Mouse (Mus musculus) embryonic facial prominence, embryonic 12.5 days (tissue): Measurements from ENCODE around the gene Smpx. TPM values are rescaled to one million over a fixed set of nuclear protein-coding genes. Genes with fewer than 3 reads are reported as not detected.

ENCODE experiments used
- ATAC-seq: fragments of 200-750 bp; cut with Nextera tagmentation; 2 replicates; pipeline ENCODE4 v1.8.0; 2017; ENCODE audit not compliant: insufficient number of reproducible peaks, insufficient read depth, low FRiP score, low TSS enrichment
- H3K27ac ChIP-seq: fragments of 300-500 bp; sonication (generic); 2 replicates; pipeline ENCODE4 v1.5.1; 2016; ENCODE audit warnings: mild to moderate bottlenecking
- H3K27me3 ChIP-seq: fragments of 300-500 bp; sonication (generic); 2 replicates; pipeline ENCODE4 v1.6.1; 2016; ENCODE audit warnings: mild to moderate bottlenecking, moderate library complexity
- H3K36me3 ChIP-seq: fragments of 300-500 bp; sonication (generic); 2 replicates; pipeline ENCODE4 v1.6.1; 2016; ENCODE audit warnings: mild to moderate bottlenecking
- H3K4me1 ChIP-seq: fragments of 300-500 bp; sonication (generic); 2 replicates; pipeline ENCODE4 v1.6.1; 2016
- H3K4me2 ChIP-seq: fragments of 300-500 bp; sonication (generic); replicated peaks from 2 replicates; pipeline ENCODE4 v1.6.1; 2016; ENCODE audit warnings: mild to moderate bottlenecking, moderate library complexity
- H3K4me3 ChIP-seq: fragments of 300-500 bp; sonication (generic); 2 replicates; pipeline ENCODE4 v1.5.1; 2016; ENCODE audit warnings: mild to moderate bottlenecking
- H3K9ac ChIP-seq: fragments of 300-500 bp; sonication (generic); 2 replicates; pipeline ENCODE4 v1.6.1; 2016; ENCODE audit warnings: mild to moderate bottlenecking, moderate library complexity
- H3K9me3 ChIP-seq: fragments of 300-500 bp; sonication (generic); 2 replicates; pipeline ENCODE4 v1.6.1; 2016; ENCODE audit warnings: mild to moderate bottlenecking, moderate library complexity
- WGBS: fragments of 180-500 bp; shearing (Covaris S2); methylation state at CpG from one replicate; pipeline ENCODE4 v1.1.7; 2016; 5-methylcytosine and 5-hydroxymethylcytosine counted together
- polyA plus RNA-seq: library from polyadenylated mRNA; unstranded; fragments of >200 nt; fragmentation: Nextera tagmentation; extraction: Ambion mirVana; gene quantifications from 2 replicates; pipeline ENCODE4 v1.2.1, GENCODE M21; 2016

Smpx gene
- 3.5 and 3.7 TPM in 2 replicates for polyA plus RNA-seq

GRCm38 (mm10) chrX:157698862-157699261 lies at the start of gene Smpx:
Gene Smpx (plus strand): TSS chrX:157698910.
- Histone ChIP-seq H3K4me3 (no peak within 1 kb of the TSS), H3K4me2 (no peak within 1 kb of the TSS), H3K27me3 (no peaks in the 10 kb centered on the region), H3K9me3 (no peaks in the 10 kb centered on the region), H3K4me1 (no peaks in the 10 kb centered on the region), H3K36me3 (no peaks in the 10 kb centered on the region), H3K9ac (no peak within 1 kb of the TSS), H3K27ac (no peak within 1 kb of the TSS)
- ATAC-seq: no peak
- 66% methylated on average over 8 of the region's 8 CpGs for WGBS

- H3K36me3 ChIP-seq: no peaks in the 10 kb centered on the region
- no peak overlapping the region for H3K4me3 ChIP-seq
- H3K27ac ChIP-seq: no peak overlapping the region
- no peaks in the 10 kb centered on the region for H3K9me3 ChIP-seq
- no peak for ATAC-seq
- no peak overlapping the region for H3K9ac ChIP-seq
- H3K27me3 ChIP-seq: no peaks in the 10 kb centered on the region
- H3K4me1 ChIP-seq: no peaks in the 10 kb centered on the region
- H3K4me2 ChIP-seq: no peak overlapping the region
Measured at GRCm38 (mm10) chrX:157655047-157655446, 43.7 kb upstream of the Smpx start.

- Histone ChIP-seq H3K27ac (no peak overlapping the region), H3K36me3 (no peaks in the 10 kb centered on the region), H3K4me1 (no peaks in the 10 kb centered on the region), H3K9ac (no peak overlapping the region), H3K4me2 (no peak overlapping the region), H3K4me3 (no peak overlapping the region), H3K27me3 (no peaks in the 10 kb centered on the region), H3K9me3 (no peaks in the 10 kb centered on the region)
- ATAC-seq: no peak
Measured at GRCm38 (mm10) chrX:157657356-157657755, 41.4 kb upstream of the Smpx start.

GRCm38 (mm10) chrX:157671820-157672219 lies 26.9 kb upstream of the Smpx start:
- WGBS: 74% methylated on average over 2 of the region's 2 CpGs
- no peaks in the 10 kb centered on the region for H3K9me3 ChIP-seq
- H3K27me3 ChIP-seq: no peaks in the 10 kb centered on the region
- no peaks in the 10 kb centered on the region for H3K36me3 ChIP-seq
- no peaks in the 10 kb centered on the region for H3K4me1 ChIP-seq
- H3K27ac ChIP-seq: no peak overlapping the region
- H3K4me2 ChIP-seq: no peak overlapping the region
- H3K9ac ChIP-seq: no peak overlapping the region
- no peak for ATAC-seq
- no peak overlapping the region for H3K4me3 ChIP-seq

GRCm38 (mm10) chrX:157674667-157675350 lies 23.9 kb upstream of the Smpx start:
- Histone ChIP-seq H3K9me3 (no peaks in the 10 kb centered on the region), H3K4me1 (no peaks in the 10 kb centered on the region), H3K27me3 (no peaks in the 10 kb centered on the region), H3K36me3 (no peaks in the 10 kb centered on the region), H3K9ac (no peak overlapping the region), H3K27ac (no peak overlapping the region), H3K4me2 (no peak overlapping the region), H3K4me3 (no peak overlapping the region)
- WGBS: 75% methylated on average over 3 of the region's 3 CpGs
- no peak for ATAC-seq

- ATAC-seq: no peak
- no peaks in the 10 kb centered on the region for H3K27me3 ChIP-seq
- 76% methylated on average over 4 of the region's 4 CpGs for WGBS
- no peaks in the 10 kb centered on the region for H3K36me3 ChIP-seq
- H3K9me3 ChIP-seq: no peaks in the 10 kb centered on the region
- no peak overlapping the region for H3K4me3 ChIP-seq
- no peak overlapping the region for H3K27ac ChIP-seq
- no peak overlapping the region for H3K9ac ChIP-seq
- no peak overlapping the region for H3K4me2 ChIP-seq
- no peaks in the 10 kb centered on the region for H3K4me1 ChIP-seq
Measured at GRCm38 (mm10) chrX:157691186-157691585, 7.5 kb upstream of the Smpx start.

GRCm38 (mm10) chrX:157697591-157698135 lies 1.0 kb upstream of the Smpx start:
- WGBS: 79% methylated on average over 5 of the region's 5 CpGs
- no peaks in the 10 kb centered on the region for H3K9me3 ChIP-seq
- H3K4me1 ChIP-seq: no peaks in the 10 kb centered on the region
- no peak for ATAC-seq
- no peaks in the 10 kb centered on the region for H3K36me3 ChIP-seq
- H3K4me2 ChIP-seq: no peak overlapping the region
- H3K4me3 ChIP-seq: no peak overlapping the region
- H3K9ac ChIP-seq: no peak overlapping the region
- H3K27ac ChIP-seq: no peak overlapping the region
- H3K27me3 ChIP-seq: no peaks in the 10 kb centered on the region

GRCm38 (mm10) chrX:157707236-157707635 lies 8.5 kb downstream of the Smpx start:
- no peak for ATAC-seq
- Histone ChIP-seq H3K36me3 (no peaks in the 10 kb centered on the region), H3K27ac (no peak overlapping the region), H3K4me1 (no peaks in the 10 kb centered on the region), H3K9ac (no peak overlapping the region), H3K27me3 (no peaks in the 10 kb centered on the region), H3K4me3 (no peak overlapping the region), H3K4me2 (no peak overlapping the region), H3K9me3 (no peaks in the 10 kb centered on the region)
- WGBS: 67% methylated on average over 2 of the region's 2 CpGs

GRCm38 (mm10) chrX:157708616-157709280 lies 10.0 kb downstream of the Smpx start:
- ATAC-seq: no peak
- Histone ChIP-seq H3K4me2 (no peak overlapping the region), H3K9ac (no peak overlapping the region), H3K27me3 (no peaks in the 10 kb centered on the region), H3K9me3 (no peaks in the 10 kb centered on the region), H3K27ac (no peak overlapping the region), H3K36me3 (no peaks in the 10 kb centered on the region), H3K4me3 (no peak overlapping the region), H3K4me1 (no peaks in the 10 kb centered on the region)
- WGBS: 65% methylated on average over 4 of the region's 4 CpGs

GRCm38 (mm10) chrX:157719907-157720306 lies 21.2 kb downstream of the Smpx start:
- Histone ChIP-seq H3K4me1 (no peaks in the 10 kb centered on the region), H3K9me3 (no peaks in the 10 kb centered on the region), H3K4me3 (no peak overlapping the region), H3K4me2 (no peak overlapping the region), H3K27ac (no peak overlapping the region), H3K36me3 (no peaks in the 10 kb centered on the region), H3K9ac (no peak overlapping the region), H3K27me3 (no peaks in the 10 kb centered on the region)
- WGBS: 59% methylated on average over 3 of the region's 3 CpGs
- ATAC-seq: no peak

GRCm38 (mm10) chrX:157730622-157731341 lies 32.1 kb downstream of the Smpx start:
- WGBS: 48% methylated on average over 7 of the region's 7 CpGs
- H3K4me3 ChIP-seq: no peak overlapping the region
- no peaks in the 10 kb centered on the region for H3K4me1 ChIP-seq
- H3K27me3 ChIP-seq: peaks cover 6% of the 10 kb centered on the region; the same call in 1 of the 2 replicates
- H3K36me3 ChIP-seq: no peaks in the 10 kb centered on the region
- no peak for ATAC-seq
- H3K27ac ChIP-seq: no peak overlapping the region
- H3K9ac ChIP-seq: no peak overlapping the region
- H3K4me2 ChIP-seq: no peak overlapping the region
- H3K9me3 ChIP-seq: no peaks in the 10 kb centered on the region
